Mouse (Mus musculus) kidney, embryonic 16.5 days (tissue): ENCODE measurements around the gene Fermt3. TPM values are rescaled to one million over a fixed set of nuclear protein-coding genes. Genes with fewer than 3 reads are reported as not detected.

Source experiments
- ATAC-seq: fragments of 200-750 bp; cut with Nextera tagmentation; 2 replicates; pipeline ENCODE4 v1.8.0; 2017; ENCODE audit warnings: moderate TSS enrichment; ENCODE audit not compliant: low FRiP score, low TSS enrichment
- H3K27ac ChIP-seq: fragments of 300-500 bp; sonication (generic); 2 replicates; pipeline ENCODE4 v1.5.1; 2014; ENCODE audit warnings: low read length
- H3K27me3 ChIP-seq: fragments of 300-500 bp; sonication (generic); 2 replicates; pipeline ENCODE4 v1.6.1; 2014; ENCODE audit warnings: low read length, control low read depth, mixed read lengths; ENCODE audit not compliant: insufficient read depth
- H3K36me3 ChIP-seq: fragments of 300-500 bp; sonication (generic); 2 replicates; pipeline ENCODE4 v1.6.1; 2014; ENCODE audit warnings: low read length, control low read depth, mixed read lengths; ENCODE audit not compliant: insufficient read depth
- H3K4me1 ChIP-seq: fragments of 300-500 bp; sonication (generic); 2 replicates; pipeline ENCODE4 v1.6.1; 2014; ENCODE audit warnings: low read length, control low read depth, mixed read lengths; ENCODE audit not compliant: insufficient read depth
- H3K4me2 ChIP-seq: fragments of 300-500 bp; sonication (generic); replicated peaks from 2 replicates; pipeline ENCODE4 v1.6.1; 2014; ENCODE audit warnings: low read depth, low read length
- H3K4me3 ChIP-seq: fragments of 300-500 bp; sonication (generic); 2 replicates; pipeline ENCODE4 v1.5.1; 2014; ENCODE audit warnings: mild to moderate bottlenecking, low read length
- H3K9ac ChIP-seq: fragments of 300-500 bp; sonication (generic); replicated peaks from 2 replicates; pipeline ENCODE4 v1.6.1; 2014; ENCODE audit warnings: low read length
- H3K9me3 ChIP-seq: fragments of 300-500 bp; sonication (generic); 2 replicates; pipeline ENCODE4 v1.6.1; 2016; ENCODE audit warnings: low read length, control low read depth
- WGBS: fragments of 180-500 bp; shearing (Covaris S2); extraction: QIAGEN DNeasy Blood & Tissue Kit; methylation state at CpG from one replicate; pipeline ENCODE4 v1.1.7; 2014; 5-methylcytosine and 5-hydroxymethylcytosine counted together
- polyA plus RNA-seq: library from polyadenylated mRNA; unstranded; fragments of >200 nt; fragmentation: Nextera tagmentation; extraction: Ambion mirVana; gene quantifications from 2 replicates; pipeline ENCODE4 v1.2.1, GENCODE M21; 2015

Gene Fermt3
- polyA plus RNA-seq, 1 experiment from 2014 or later = 5.7 TPM

- H3K4me3 ChIP-seq = no peak overlapping the region
- WGBS = 83% methylated on average over 19 of the region's 19 CpGs
- no peak overlapping the region for H3K4me2 ChIP-seq
- H3K27me3 ChIP-seq = no peaks in the 10 kb centered on the region
- peaks cover 26% of the 10 kb centered on the region for H3K36me3 ChIP-seq
- no peak overlapping the region for H3K27ac ChIP-seq
- peaks cover 29% of the 10 kb centered on the region for H3K4me1 ChIP-seq
- no peaks in the 10 kb centered on the region for H3K9me3 ChIP-seq
- no peak for ATAC-seq
- no peak overlapping the region for H3K9ac ChIP-seq
Measured at GRCm38 (mm10) chr19:6985300-6985699, 34.0 kb downstream of the Fermt3 start.

GRCm38 (mm10) chr19:6983621-6984020, 35.6 kb downstream of the Fermt3 start:
- WGBS = 90% methylated on average over 5 of the region's 5 CpGs

GRCm38 (mm10) chr19:6981465-6981864, 37.8 kb downstream of the Fermt3 start:
- WGBS = 97% methylated on average over 4 of the region's 4 CpGs
- no peak for ATAC-seq
- Histone ChIP-seq H3K27ac (peak overlapping the region; percentile 95; the same call in 1 of the 2 replicates), H3K4me1 (peaks cover 43% of the 10 kb centered on the region), H3K9me3 (no peaks in the 10 kb centered on the region), H3K27me3 (no peaks in the 10 kb centered on the region), H3K9ac (0 out of 2 replicates have a peak overlapping the region, but pooled peaks have one; percentile 13), H3K4me2 (peak overlapping the region; percentile 84; the same call in 1 of the 2 replicates), H3K36me3 (peaks cover 34% of the 10 kb centered on the region), H3K4me3 (peak overlapping the region; percentile 72)

More at GRCm38 (mm10) chr19:6983621-6984020, 35.6 kb downstream of the Fermt3 start:
- H3K9me3 ChIP-seq = no peaks in the 10 kb centered on the region
- no peak overlapping the region for H3K4me3 ChIP-seq
- H3K27ac ChIP-seq = no peak overlapping the region
- H3K4me1 ChIP-seq = peaks cover 35% of the 10 kb centered on the region
- no peak for ATAC-seq
- H3K9ac ChIP-seq = no peak overlapping the region
- no peak overlapping the region for H3K4me2 ChIP-seq
- peaks cover 22% of the 10 kb centered on the region for H3K36me3 ChIP-seq
- no peaks in the 10 kb centered on the region for H3K27me3 ChIP-seq

GRCm38 (mm10) chr19:6980381-6981093, 38.7 kb downstream of the Fermt3 start, which contains the start of gene Fkbp2:
Gene Fkbp2, minus strand, starts transcription at chr19:6980501.
- Histone ChIP-seq H3K27ac (peak within 1 kb of the TSS; percentile 95), H3K27me3 (no peaks in the 10 kb centered on the region), H3K4me1 (peaks cover 41% of the 10 kb centered on the region), H3K4me2 (peak within 1 kb of the TSS; percentile 84), H3K36me3 (peaks cover 34% of the 10 kb centered on the region), H3K4me3 (peak within 1 kb of the TSS; percentile 72), H3K9me3 (no peaks in the 10 kb centered on the region), H3K9ac (peak within 1 kb of the TSS; percentile 88)
- 2% methylated on average over 38 of the region's 38 CpGs for WGBS
- peak; percentile 90 for ATAC-seq

GRCm38 (mm10) chr19:6979486-6980380, 39.5 kb downstream of the Fermt3 start:
- Histone ChIP-seq H3K9me3 (no peaks in the 10 kb centered on the region), H3K4me3 (peak overlapping the region; percentile 72), H3K9ac (peak overlapping the region; percentile 88), H3K4me1 (peaks cover 41% of the 10 kb centered on the region), H3K27ac (peak overlapping the region; percentile 95), H3K4me2 (peak overlapping the region; percentile 84), H3K36me3 (peaks cover 26% of the 10 kb centered on the region), H3K27me3 (no peaks in the 10 kb centered on the region)
- WGBS = under 1% methylated on average over 57 of the region's 59 CpGs
- ATAC-seq = peak; percentile 93

GRCm38 (mm10) chr19:6979001-6979479, 40.2 kb downstream of the Fermt3 start:
- Histone ChIP-seq H3K27ac (peak overlapping the region; percentile 85), H3K9ac (peak overlapping the region; percentile 74)
- WGBS = 6% methylated on average over 10 of the region's 11 CpGs

GRCm38 (mm10) chr19:6978639-6978974, 40.7 kb downstream of the Fermt3 start:
- WGBS = 40% methylated on average over 3 of the region's 3 CpGs
- Histone ChIP-seq H3K4me3 (peak overlapping the region; percentile 72), H3K9me3 (no peaks in the 10 kb centered on the region), H3K36me3 (peaks cover 20% of the 10 kb centered on the region), H3K27ac (peak overlapping the region; percentile 85), H3K9ac (peak overlapping the region; percentile 74), H3K4me1 (peaks cover 46% of the 10 kb centered on the region), H3K27me3 (no peaks in the 10 kb centered on the region), H3K4me2 (peak overlapping the region; percentile 84)
- ATAC-seq = no peak

More at GRCm38 (mm10) chr19:6979001-6979479, 40.2 kb downstream of the Fermt3 start:
- no peaks in the 10 kb centered on the region for H3K9me3 ChIP-seq
- ATAC-seq = no peak
- H3K4me1 ChIP-seq = peaks cover 41% of the 10 kb centered on the region
- H3K27me3 ChIP-seq = no peaks in the 10 kb centered on the region
- peak overlapping the region; percentile 72 for H3K4me3 ChIP-seq
- peaks cover 22% of the 10 kb centered on the region for H3K36me3 ChIP-seq
- peak overlapping the region; percentile 84 for H3K4me2 ChIP-seq

GRCm38 (mm10) chr19:6977759-6978638, 41.3 kb downstream of the Fermt3 start:
- Histone ChIP-seq H3K4me3 (no peak overlapping the region; the same call in 1 of the 2 replicates), H3K27ac (no peak overlapping the region), H3K9ac (0 out of 2 replicates have a peak overlapping the region, but pooled peaks have one; percentile 13), H3K9me3 (no peaks in the 10 kb centered on the region), H3K4me1 (peaks cover 46% of the 10 kb centered on the region), H3K36me3 (peaks cover 20% of the 10 kb centered on the region), H3K27me3 (no peaks in the 10 kb centered on the region), H3K4me2 (peak overlapping the region; percentile 84; the same call in 1 of the 2 replicates)
- ATAC-seq = no peak
- 81% methylated on average over 13 of the region's 13 CpGs for WGBS
